Mouse (Mus musculus): ENCODE results near the gene Bbs4. TPM values are rescaled to one million over a fixed set of nuclear protein-coding genes. Genes with fewer than 3 reads are reported as not detected.

Bbs4 gene
- total RNA-seq, 1 experiment from 2014 or later = 7.2 TPM

DNA sequence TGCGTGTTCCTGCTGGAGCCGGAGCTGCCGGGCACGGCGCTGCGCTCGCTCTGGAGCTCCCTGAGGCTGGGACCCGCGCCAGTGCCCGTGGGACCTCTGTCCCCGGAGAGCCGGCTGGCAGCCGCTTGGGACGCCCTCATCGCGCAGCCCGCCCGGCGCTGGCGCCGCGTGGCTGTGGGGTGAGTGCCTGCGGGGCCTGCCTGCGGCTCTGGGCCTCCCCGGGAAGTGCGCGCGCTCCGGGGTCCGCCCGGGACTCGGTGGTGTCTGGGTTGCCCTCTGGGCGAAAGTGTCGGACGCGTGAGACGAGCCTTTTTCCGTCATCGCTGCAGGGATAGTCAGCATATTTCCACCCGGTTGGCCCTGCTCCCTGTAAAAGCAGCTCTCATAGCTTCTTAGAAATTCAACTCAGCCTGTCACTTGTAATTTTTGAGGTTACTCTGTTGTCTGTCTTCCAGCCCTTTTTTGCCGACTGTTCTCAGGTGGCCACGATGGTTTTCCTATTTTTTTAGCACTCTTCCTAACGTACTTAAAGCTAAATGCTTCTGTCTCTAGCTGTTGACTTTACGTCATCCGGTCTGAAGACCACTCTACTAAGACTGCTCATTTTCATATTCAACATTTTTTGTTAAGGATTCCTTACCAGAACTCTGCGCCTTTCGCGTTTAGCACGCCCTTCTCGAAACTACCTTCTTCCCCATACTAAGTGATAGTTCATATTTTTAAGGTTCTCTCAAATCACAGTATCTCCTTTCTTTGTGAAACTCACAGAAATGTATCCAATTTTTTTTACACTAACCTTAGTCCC lies 61.4 kb downstream of the Bbs4 start:
- no peak for DNase-seq

DNA sequence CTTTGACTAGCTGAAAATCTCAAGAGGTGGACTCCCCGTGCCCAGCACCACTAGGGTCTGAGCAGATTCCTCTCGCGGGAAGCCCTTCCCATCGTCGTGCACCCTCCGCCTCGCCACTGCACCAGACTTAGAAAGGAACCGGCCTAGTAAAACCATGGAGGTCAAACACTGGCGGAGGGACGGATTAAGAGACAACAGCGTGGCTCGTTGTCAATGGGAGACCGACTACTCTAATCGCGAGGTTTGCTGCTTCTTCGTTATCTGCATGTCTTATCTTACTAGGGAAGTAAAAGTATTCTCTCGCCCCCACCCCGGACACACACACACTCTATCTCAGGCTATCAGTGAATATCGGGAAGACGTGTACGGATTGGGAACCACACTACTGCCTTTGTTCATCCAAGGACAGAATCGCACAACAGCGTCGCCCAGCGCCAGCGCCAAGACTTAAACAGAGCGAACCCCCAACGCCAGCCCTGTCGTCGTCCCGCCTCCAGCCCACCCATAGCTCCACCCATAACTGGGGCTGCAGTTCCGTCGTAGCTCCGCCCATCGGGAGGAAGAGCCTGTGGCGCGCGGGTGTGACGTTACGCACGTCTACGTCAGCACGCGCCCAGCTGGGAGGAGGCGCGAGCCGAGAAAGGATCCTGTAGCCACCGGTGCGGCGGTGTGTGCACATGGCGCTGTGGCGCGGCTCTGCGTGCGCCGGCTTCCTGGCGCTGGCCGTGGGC lies 62.2 kb downstream of the Bbs4 start, which contains the start of gene Adpgk:
TSS of gene Adpgk (plus strand) at position 602 of the 731 bp plus-strand sequence.
- DNase-seq = peak; percentile 98

DNA sequence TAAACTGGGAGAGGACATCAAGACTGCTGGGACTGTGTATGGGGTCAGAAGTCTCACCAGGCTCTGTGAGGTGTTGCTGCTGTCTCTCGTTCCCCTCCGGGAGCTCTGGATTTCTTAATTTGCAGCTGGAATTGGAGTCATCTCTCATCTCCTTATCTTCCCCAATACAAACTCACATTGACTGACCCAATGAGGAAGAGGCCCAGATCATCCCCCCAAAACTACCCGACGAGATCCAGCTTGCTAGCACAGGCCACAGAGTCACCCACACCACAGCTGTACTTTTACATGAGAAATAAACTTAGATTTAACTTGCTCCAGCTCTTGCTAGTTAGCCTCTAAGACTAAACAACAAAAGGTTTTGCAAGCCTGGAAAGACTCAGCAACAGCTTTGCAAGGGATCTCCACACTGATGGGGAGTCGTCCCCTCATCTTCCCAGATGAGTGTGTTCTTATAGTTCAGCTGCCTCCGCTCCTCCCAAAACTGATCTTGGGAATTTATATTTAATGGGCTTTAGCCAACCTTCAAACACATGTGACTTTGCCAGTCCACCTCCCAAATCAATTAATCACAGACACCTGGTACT lies 63.7 kb downstream of the Bbs4 start:
- DNase-seq = no peak

DNA sequence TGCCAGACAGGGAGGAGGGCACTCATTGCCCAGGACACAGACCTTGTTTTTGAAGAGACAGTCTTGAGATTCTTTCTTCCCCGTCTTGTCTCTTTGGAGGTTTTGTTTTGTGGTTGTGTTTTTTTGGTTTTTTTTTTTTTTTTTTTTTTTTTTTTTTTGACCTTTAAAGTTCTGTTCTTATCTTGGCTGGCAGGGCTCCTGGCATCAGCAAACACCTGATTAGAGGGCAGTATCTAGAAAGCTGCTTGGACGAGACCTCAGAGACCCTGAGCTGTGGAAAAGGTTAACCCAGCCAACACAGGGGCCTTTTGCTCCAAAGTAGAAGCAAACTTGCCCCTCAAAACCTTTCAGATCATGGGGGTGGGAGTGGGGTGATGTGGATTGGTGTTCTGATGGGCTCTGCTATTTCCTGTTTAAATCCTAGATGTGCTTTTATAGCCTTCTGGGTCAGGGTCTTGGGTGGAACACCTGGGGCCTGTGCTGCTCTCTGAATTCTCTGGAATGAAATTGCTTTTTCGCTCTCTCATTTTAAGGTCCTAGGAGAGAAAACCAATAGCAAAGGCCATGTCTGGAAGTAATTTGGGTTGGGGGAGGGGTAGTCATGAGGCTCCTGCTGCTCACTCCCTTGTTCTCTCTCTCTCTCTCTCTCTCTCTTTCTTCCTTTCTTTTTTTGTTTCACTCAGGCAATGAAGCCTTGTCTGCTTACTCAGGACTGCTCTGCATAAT lies 64.5 kb downstream of the Bbs4 start:
- no peak for DNase-seq

DNA sequence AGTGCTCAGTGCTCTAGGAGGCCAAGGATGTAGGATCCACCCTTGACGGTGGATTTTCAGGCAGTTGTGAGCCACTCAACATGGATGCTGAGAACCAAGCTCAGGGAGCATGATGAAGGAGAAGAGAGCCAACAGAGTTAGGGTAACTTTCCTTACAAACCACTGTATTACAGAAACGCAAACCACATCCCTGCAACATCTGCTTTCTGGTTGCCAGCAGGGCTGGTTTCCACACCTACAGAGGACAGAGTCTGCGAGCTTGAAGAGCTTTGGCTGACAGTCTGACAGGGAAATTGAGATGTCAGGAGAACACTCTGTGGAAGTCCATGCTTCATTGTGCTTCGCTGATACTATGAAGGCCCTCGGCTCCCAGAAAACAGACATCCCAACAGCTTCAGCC lies 65.2 kb downstream of the Bbs4 start:
- no peak for DNase-seq

DNA sequence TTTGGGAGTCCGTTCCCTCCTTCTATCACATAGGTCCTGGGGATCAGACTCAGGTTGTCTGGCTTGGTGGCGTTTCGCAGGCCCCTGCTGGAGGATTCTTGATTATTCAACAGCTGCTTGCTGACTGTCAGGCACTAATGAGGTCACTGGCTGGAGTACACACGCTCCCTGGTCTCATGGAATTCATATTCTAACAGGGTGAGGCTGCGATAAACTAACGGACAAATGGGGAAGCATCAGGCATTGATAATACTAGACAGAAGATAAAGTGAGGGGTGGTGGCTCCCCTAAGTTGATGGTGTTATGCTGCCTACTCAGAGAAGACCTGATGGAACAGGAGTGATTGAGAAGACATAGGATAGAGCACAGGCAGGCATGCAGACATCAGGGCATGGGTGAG lies 67.7 kb downstream of the Bbs4 start:
- DNase-seq = no peak

DNA sequence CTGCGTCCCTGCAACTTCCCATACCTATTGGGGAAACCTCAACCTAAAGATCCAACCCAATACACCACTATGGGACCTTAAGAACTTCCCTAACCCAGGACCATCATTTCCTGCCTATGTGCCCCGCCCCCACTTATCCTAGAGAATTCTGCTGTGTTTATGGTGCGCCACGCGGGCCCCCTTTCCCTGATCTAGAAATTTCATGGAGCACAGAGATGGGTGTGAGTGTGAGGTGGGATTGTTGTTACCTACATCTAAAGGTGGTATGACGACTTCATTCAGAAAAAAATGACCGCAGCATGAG lies 70.7 kb downstream of the Bbs4 start:
- DNase-seq = no peak

DNA sequence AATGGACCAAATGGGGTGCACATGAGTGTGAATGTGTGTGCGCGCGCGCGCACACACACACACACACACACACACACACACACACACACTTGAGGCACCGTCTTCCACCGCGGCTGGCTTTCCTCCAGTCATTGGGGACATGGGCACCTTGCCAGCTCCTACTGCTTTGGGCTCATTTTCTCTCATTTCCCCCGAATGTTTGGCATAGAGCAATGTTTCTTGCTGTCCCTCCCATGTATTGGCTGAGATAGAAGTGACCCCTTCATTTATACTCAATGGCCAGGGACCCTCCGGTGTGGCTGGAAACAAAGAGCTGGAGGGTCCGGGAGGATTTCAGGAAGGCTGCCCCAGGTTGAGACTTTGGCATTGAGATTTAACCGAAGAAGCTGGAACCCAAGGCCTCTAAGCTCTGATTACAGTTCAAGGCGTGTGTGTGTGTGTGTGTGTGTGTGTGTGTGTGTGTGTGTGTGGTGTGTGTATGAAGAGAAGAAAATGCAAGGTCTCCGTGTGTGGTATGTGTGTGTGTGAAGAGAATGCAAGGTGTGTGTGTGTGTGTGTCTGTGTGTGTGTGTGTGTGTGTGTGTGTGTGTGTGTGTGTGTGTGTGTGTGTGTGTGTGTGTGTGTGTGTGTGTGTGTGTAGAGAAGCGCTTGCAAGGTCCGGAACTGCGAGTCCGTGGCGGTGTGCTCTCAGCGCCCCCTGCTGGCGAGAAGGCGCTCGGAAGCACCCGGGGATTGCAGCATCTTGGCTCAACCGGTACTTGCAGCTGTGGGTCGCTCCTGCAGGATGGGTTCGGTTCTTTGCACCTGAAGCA lies 71.2 kb downstream of the Bbs4 start:
- peak; percentile 91 for DNase-seq

DNA sequence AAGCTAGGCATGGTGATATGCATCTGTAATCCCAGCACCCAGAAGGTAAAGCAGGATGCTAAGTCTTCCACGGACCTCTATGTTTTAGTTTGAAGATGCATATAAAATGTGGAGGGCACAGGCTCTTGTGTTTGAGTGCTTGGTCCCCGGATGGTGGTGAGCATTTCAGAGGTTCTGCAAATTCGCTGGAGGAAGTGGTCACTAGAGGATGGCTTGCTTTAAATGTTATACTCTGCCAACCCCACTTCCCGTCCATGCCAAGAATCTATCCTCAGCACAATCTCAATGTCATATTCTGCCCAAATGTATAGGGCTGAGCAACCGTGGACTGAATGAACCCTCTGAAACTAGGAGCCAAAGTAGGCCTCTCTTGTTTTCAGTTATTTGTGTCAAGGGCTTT lies 72.4 kb downstream of the Bbs4 start:
- DNase-seq = no peak

DNA sequence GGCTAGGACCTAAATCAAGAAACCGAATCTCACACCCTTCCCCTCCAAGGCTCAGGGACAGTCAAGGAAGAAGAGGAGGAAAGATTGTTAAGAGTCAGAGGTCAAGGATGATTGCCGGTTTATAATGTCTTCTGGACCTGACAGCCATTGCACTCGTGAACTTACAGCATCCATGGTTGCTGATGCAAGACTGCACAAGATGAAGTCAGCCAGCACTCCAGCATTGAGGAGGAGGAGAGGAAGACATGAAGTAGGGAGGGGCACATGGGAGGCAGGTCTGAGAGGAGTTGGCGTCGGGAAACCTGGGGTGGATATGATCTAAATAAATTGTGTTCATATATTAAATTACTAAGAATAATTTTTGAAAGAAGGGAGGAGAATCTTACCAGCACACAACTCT lies 74.6 kb downstream of the Bbs4 start:
- DNase-seq = no peak

DNA sequence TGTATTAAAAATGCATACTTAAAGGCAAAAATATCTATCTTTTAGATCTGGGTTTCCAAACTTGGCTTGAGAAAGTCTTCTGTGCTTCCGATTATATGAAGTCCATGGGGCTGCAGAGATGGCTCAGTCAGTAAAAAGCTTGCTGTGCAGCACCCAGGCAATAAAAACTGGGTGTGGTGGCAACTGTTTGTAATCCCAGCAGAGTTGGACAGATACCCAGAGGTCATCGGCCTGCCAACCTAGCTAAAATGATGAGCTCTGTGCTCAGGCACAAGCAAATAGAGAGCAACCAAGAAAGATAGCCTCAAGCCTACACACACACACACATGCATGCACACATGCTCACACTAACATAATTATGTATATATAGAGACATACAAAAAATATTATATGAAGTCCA lies 75.1 kb downstream of the Bbs4 start:
- DNase-seq = no peak

DNA sequence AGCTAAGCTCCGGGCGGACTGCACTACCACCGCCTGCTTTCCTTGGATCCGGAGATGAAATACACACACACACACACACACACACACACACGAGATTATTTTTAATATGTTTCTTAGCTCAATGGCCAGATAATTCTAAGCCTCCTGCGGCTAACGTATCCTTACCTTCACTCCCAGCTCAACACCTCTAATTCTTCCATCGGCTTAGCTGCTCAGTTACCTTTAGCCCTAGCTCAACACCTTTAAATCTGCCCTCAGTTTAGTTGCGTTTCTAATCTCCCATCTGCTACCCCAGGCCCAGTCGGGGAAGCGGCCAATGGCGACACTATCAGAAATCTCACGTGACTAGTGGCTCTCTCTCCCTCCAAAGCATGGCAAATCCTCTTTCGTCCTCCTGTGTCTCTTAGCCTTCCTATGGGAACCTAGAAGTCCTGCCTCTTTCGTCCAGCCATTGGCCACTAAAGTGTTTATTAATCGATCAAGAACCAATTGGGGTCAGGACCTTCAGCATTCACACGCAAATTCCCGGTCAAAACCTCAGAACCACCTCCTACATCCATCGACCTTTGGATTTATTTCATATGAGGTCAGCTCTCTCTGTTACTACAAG lies 78.4 kb downstream of the Bbs4 start:
- DNase-seq = no peak

DNA sequence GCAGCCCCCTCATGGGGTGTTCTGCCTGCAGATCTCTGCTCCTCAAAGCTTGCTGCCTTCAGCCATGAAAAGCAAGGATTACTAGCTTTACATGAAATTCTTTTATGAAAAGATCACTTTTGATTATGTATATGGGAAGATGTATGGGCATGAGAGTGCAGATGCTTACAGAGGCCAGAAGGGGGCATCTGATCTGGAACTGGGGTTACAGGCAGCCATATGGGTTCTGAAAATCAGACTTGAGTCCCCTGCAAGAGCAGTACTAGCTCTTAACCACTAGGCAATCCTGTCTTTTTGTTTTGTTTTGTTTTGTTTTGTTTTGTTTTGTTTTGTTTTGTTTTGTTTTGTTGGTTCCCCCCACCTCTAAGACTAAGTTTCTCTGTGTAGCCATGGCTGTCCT lies 80.1 kb downstream of the Bbs4 start:
- no peak for DNase-seq

Other genes with a start within 250 kb of the Bbs4 start
- gene Adpgk, start 62.0 kb downstream of the Bbs4 start, total RNA-seq (2021) = 24.9 and 28.8 TPM in 2 replicates
- gene Arih1, start 133.1 kb upstream of the Bbs4 start, total RNA-seq (2021) = 94.2 and 107 TPM in 2 replicates
- gene Hexa, start 186.0 kb upstream of the Bbs4 start, total RNA-seq (2021) = 81.3 and 83.2 TPM in 2 replicates
- 0.82 and 1.7 TPM in 2 replicates for gene Tmem202, start 186.3 kb upstream of the Bbs4 start, total RNA-seq (2021)
- 4.3 and 6.9 TPM in 2 replicates for gene Celf6, start 224.4 kb upstream of the Bbs4 start, total RNA-seq (2021)